8 mouse cellular contexts compared by ENCODE assay signal in genomic region chr7:81212261-81212681, GRCm38 (mm10). TPM values are rescaled to one million over a fixed set of nuclear protein-coding genes. Genes with fewer than 3 reads are reported as not detected.
DNase-seq lines count a peak whose midpoint lies in the region; ATAC-seq and TF ChIP-seq lines count a peak whose summit lies in the region.

No protein-coding gene starts in this region.

- no peaks in the 10 kb centered on the region for H3K9me3 ChIP-seq in forebrain, embryonic 16.5 days (ENCODE audit: control insufficient read depth, low read length)
- no peaks in the 10 kb centered on the region for H3K9me3 ChIP-seq in hindbrain, embryonic 10.5 days
- H3K9me3 ChIP-seq in limb, embryonic 11.5 days (ENCODE audit: control insufficient read depth, low read length) = no peaks in the 10 kb centered on the region

- H3K9ac ChIP-seq in forebrain, embryonic 16.5 days (replicated peaks; ENCODE audit: low read depth, low read length) = peak overlapping the region; percentile 15; the same call in 1 of the 2 replicates
- H3K9ac ChIP-seq in limb, embryonic 11.5 days (ENCODE audit: low read length) = peak overlapping the region; percentile 37

- no peaks in the 10 kb centered on the region for H3K36me3 ChIP-seq in forebrain, embryonic 16.5 days (ENCODE audit: control insufficient read depth, insufficient read depth)
- no peaks in the 10 kb centered on the region for H3K36me3 ChIP-seq in hindbrain, embryonic 10.5 days
- H3K36me3 ChIP-seq in limb, embryonic 11.5 days (ENCODE audit: control insufficient read depth, insufficient read depth, low read length) = no peaks in the 10 kb centered on the region
- H3K36me3 ChIP-seq in small intestine, adult 2 months (ENCODE audit: control insufficient read depth, insufficient read depth, low read length) = no peaks in the 10 kb centered on the region

- H3K4me3 ChIP-seq in forebrain, embryonic 16.5 days (replicated peaks; ENCODE audit: low read length) = peak overlapping the region; percentile 48
- H3K4me3 ChIP-seq in hindbrain, embryonic 10.5 days = peak overlapping the region; percentile 46
- peak overlapping the region; percentile 38 for H3K4me3 ChIP-seq in limb, embryonic 11.5 days (ENCODE audit: low read depth, low read length)
- peak overlapping the region; percentile 62 for H3K4me3 ChIP-seq in small intestine, adult 2 months (ENCODE audit: low read depth, low read length)

- peaks cover 52% of the 10 kb centered on the region for H3K27me3 ChIP-seq in forebrain, embryonic 16.5 days (replicated peaks; ENCODE audit: control insufficient read depth, insufficient read depth, low read length)
- peaks cover 89% of the 10 kb centered on the region for H3K27me3 ChIP-seq in hindbrain, embryonic 10.5 days (ENCODE audit: insufficient read depth, poor library complexity, severe bottlenecking)
- H3K27me3 ChIP-seq in limb, embryonic 11.5 days (ENCODE audit: control insufficient read depth, insufficient read depth, low read length) = peaks cover 27% of the 10 kb centered on the region
- H3K27me3 ChIP-seq in small intestine, adult 2 months (ENCODE audit: control insufficient read depth, insufficient read depth, low read length) = peaks cover 12% of the 10 kb centered on the region

- ATAC-seq in forebrain, embryonic 16.5 days = peak; percentile 12; the same call in 1 of the 2 replicates
- ATAC-seq in limb, embryonic 11.5 days (ENCODE audit: insufficient number of reproducible peaks, low FRiP score, low TSS enrichment, low read depth) = peak; percentile 44; the same call in 1 of the 2 replicates

- H3K27ac ChIP-seq in forebrain, embryonic 16.5 days (ENCODE audit: low read length) = no peak overlapping the region
- peak overlapping the region; percentile 79 for H3K27ac ChIP-seq in hindbrain, embryonic 10.5 days
- 0 out of 2 replicates have a peak overlapping the region, but pooled peaks have one; percentile 47 for H3K27ac ChIP-seq in limb, embryonic 11.5 days (replicated peaks; ENCODE audit: low read depth, low read length)
- peak overlapping the region; percentile 66 for H3K27ac ChIP-seq in small intestine, adult 2 months (ENCODE audit: insufficient read depth, low read depth, low read length)

- under 1% methylated on average over 22 of the region's 22 CpGs for whole genome bisulfite sequencing in forebrain, embryonic 16.5 days
- under 1% methylated on average over 22 of the region's 22 CpGs for WGBS in hindbrain, embryonic 10.5 days
- under 1% methylated on average over 22 of the region's 22 CpGs for WGBS in limb, embryonic 11.5 days
- under 1% methylated on average over 22 of the region's 22 CpGs for WGBS in small intestine, adult 2 months

- TF ChIP-seq CTCF in small intestine, adult 2 months (IDR thresholded peaks at IDR 0.05; ENCODE audit: extremely low read depth, insufficient read length, insufficient replicate concordance, low read depth, low read length) = no peak

- H3K4me2 ChIP-seq in forebrain, embryonic 16.5 days (ENCODE audit: low read length) = peak overlapping the region; percentile 50
- peak overlapping the region; percentile 66 for H3K4me2 ChIP-seq in limb, embryonic 11.5 days (ENCODE audit: low read depth, severe bottlenecking)

- no peak for TF ChIP-seq POLR2A in small intestine, adult 2 months (IDR thresholded peaks at IDR 0.05; ENCODE audit: low read depth, low read length)

- H3K4me1 ChIP-seq in forebrain, embryonic 16.5 days (replicated peaks; ENCODE audit: control insufficient read depth, insufficient read depth, low read length) = peaks cover 15% of the 10 kb centered on the region
- H3K4me1 ChIP-seq in hindbrain, embryonic 10.5 days (replicated peaks) = peaks cover 39% of the 10 kb centered on the region
- peaks cover 6% of the 10 kb centered on the region; the same call in 1 of the 2 replicates for H3K4me1 ChIP-seq in limb, embryonic 11.5 days (ENCODE audit: control insufficient read depth, insufficient read depth, low read length)
- H3K4me1 ChIP-seq in small intestine, adult 2 months (ENCODE audit: control insufficient read depth, insufficient read depth, insufficient read length, low read length) = peaks cover 9% of the 10 kb centered on the region

- DNase-seq in CD4-positive helper T cell, adult 2 months (ENCODE audit: low read depth, low spot score) = peak; percentile 77
- DNase-seq in adrenal gland, postnatal 25 days = peak; percentile 74
- DNase-seq in hindbrain, embryonic 10.5 days (ENCODE audit: low spot score) = peak; percentile 79
- peak; percentile 80 for DNase-seq in limb, embryonic 11.5 days (ENCODE audit: low spot score)
- DNase-seq in mesoderm, embryonic 11.5 days (ENCODE audit: low read depth, low spot score) = peak; percentile 76
- DNase-seq in yolk sac, embryonic 10.5 days (ENCODE audit: low spot score) = peak; percentile 69

RNA-seq across cellular contexts. Expression of gene Pde8a, which starts 1.1 kb away (rescaled TPM):
- 29.9 and 34.0 TPM in 2 replicates for total RNA-seq in adrenal gland, postnatal 25 days (2021)
- 2.1 and 2.3 TPM in 2 replicates for polyA plus RNA-seq in forebrain, embryonic 16.5 days (2015; fragmentation: Nextera tagmentation; extraction: Ambion mirVana)
- 2.4 and 2.5 TPM in 2 replicates for polyA plus RNA-seq in hindbrain, embryonic 10.5 days (2016; fragmentation: Nextera tagmentation; extraction: Ambion mirVana)
- polyA plus RNA-seq in limb, embryonic 11.5 days (2014; fragmentation: Nextera tagmentation; extraction: Ambion mirVana) = 3.5 and 4.4 TPM in 2 replicates
- polyA plus RNA-seq in small intestine, adult 2 months (2012; rRNA removed) = 3.2 and 3.5 TPM in 2 replicates
